Mouse (Mus musculus) stomach, embryonic 16.5 days (tissue): ENCODE measurements around the gene Acyp2. TPM values are rescaled to one million over a fixed set of nuclear protein-coding genes. Genes with fewer than 3 reads are reported as not detected.
A peak's percentile ranks its signal among the peaks of the same experiment; 100 is the strongest.

ENCODE experiments used
- ATAC-seq: fragments of 200-750 bp; cut with Nextera tagmentation; 2 replicates; pipeline ENCODE4 v1.8.0; 2017; ENCODE audit warnings: moderate number of reproducible peaks, moderate TSS enrichment; ENCODE audit not compliant: insufficient read depth, low FRiP score
- H3K27ac ChIP-seq: fragments of 300-500 bp; sonication (generic); 2 replicates; pipeline ENCODE4 v1.5.1; 2014; ENCODE audit warnings: low read length
- H3K27me3 ChIP-seq: fragments of 300-500 bp; sonication (generic); 2 replicates; pipeline ENCODE4 v1.6.1; 2014; ENCODE audit warnings: low read length, control low read depth, mixed read lengths; ENCODE audit not compliant: control insufficient read depth, insufficient read depth
- H3K36me3 ChIP-seq: fragments of 300-500 bp; sonication (generic); 2 replicates; pipeline ENCODE4 v1.6.1; 2014; ENCODE audit warnings: low read length; ENCODE audit not compliant: control insufficient read depth, insufficient read depth
- H3K4me1 ChIP-seq: fragments of 300-500 bp; sonication (generic); 2 replicates; pipeline ENCODE4 v1.6.1; 2014; ENCODE audit warnings: low read length, control low read depth, mixed read lengths; ENCODE audit not compliant: control insufficient read depth, insufficient read depth
- H3K4me2 ChIP-seq: fragments of 300-500 bp; sonication (generic); 2 replicates; pipeline ENCODE4 v1.6.1; 2014; ENCODE audit warnings: low read depth, low read length, mixed read lengths
- H3K4me3 ChIP-seq: fragments of 300-500 bp; sonication (generic); replicated peaks from 2 replicates; pipeline ENCODE4 v1.5.1; 2014; ENCODE audit warnings: mild to moderate bottlenecking, low read length
- H3K9ac ChIP-seq: fragments of 300-500 bp; sonication (generic); 2 replicates; pipeline ENCODE4 v1.6.1; 2014; ENCODE audit warnings: low read length
- H3K9me3 ChIP-seq: fragments of 300-500 bp; sonication (generic); replicated peaks from 2 replicates; pipeline ENCODE4 v1.6.1; 2016; ENCODE audit warnings: low read length, control low read depth; ENCODE audit not compliant: control insufficient read depth
- WGBS: fragments of 180-500 bp; shearing (Covaris S2); extraction: QIAGEN DNeasy Blood & Tissue Kit; methylation state at CpG from one replicate; pipeline ENCODE4 v1.1.7; 2014; 5-methylcytosine and 5-hydroxymethylcytosine counted together
- polyA plus RNA-seq: library from polyadenylated mRNA; unstranded; fragments of >200 nt; fragmentation: Nextera tagmentation; extraction: Ambion mirVana; gene quantifications from 2 replicates; pipeline ENCODE4 v1.2.1, GENCODE M21; 2015

The Acyp2 gene
- polyA plus RNA-seq, 1 experiment from 2014 or later = 14.6 TPM

DNA sequence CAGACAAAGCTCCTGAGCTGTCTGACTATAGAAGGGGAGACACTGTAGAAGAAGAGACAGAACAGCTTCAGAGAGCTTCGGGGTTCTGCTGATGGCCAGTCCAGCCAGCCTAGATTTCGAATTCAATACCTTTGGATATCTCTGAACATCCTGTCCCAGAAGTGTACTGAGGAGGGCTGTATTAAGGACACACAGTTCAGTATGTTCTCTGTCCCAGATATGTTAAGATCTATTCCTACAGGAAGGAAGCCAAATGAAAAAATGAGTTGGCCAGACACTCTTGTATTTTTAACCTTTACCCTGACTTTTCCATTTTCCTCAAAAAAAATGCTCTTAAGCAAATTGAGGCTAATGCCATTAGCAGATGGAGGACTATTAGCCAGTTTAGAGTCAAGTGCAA is 132.3 kb downstream of the Acyp2 start:
- H3K9me3 ChIP-seq = no peaks in the 10 kb centered on the region
- ATAC-seq = no peak
- H3K27me3 ChIP-seq = no peaks in the 10 kb centered on the region
- no peak overlapping the region for H3K4me2 ChIP-seq
- WGBS = 85% methylated on average over 2 of the region's 2 CpGs
- H3K27ac ChIP-seq = no peak overlapping the region
- no peaks in the 10 kb centered on the region for H3K4me1 ChIP-seq
- no peak overlapping the region for H3K4me3 ChIP-seq
- H3K36me3 ChIP-seq = no peaks in the 10 kb centered on the region
- H3K9ac ChIP-seq = no peak overlapping the region

DNA sequence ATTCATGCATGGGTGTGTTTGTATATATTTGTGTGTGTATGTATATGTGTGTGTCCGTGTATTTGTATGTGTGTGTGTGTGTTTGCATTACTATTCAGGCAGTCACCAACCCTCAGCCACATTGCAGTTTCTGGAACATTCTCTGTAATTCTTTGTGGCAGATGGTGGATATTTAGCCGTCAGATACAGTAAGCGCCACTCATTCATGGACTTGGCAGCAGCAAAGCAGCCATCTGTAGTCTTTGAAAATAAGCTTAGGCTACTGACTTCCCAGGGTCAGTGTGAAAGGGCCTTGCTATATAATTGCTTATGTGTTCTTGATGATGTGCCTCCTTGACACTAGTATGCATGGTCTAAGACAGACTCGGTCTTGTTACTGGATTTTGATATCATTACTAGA is 141.2 kb downstream of the Acyp2 start:
- no peak overlapping the region for H3K4me3 ChIP-seq
- no peaks in the 10 kb centered on the region for H3K9me3 ChIP-seq
- 79% methylated on average over 4 of the region's 4 CpGs for WGBS
- H3K36me3 ChIP-seq = no peaks in the 10 kb centered on the region
- H3K4me1 ChIP-seq = no peaks in the 10 kb centered on the region
- no peak for ATAC-seq
- H3K4me2 ChIP-seq = no peak overlapping the region
- H3K27ac ChIP-seq = no peak overlapping the region
- no peak overlapping the region for H3K9ac ChIP-seq
- H3K27me3 ChIP-seq = no peaks in the 10 kb centered on the region

DNA sequence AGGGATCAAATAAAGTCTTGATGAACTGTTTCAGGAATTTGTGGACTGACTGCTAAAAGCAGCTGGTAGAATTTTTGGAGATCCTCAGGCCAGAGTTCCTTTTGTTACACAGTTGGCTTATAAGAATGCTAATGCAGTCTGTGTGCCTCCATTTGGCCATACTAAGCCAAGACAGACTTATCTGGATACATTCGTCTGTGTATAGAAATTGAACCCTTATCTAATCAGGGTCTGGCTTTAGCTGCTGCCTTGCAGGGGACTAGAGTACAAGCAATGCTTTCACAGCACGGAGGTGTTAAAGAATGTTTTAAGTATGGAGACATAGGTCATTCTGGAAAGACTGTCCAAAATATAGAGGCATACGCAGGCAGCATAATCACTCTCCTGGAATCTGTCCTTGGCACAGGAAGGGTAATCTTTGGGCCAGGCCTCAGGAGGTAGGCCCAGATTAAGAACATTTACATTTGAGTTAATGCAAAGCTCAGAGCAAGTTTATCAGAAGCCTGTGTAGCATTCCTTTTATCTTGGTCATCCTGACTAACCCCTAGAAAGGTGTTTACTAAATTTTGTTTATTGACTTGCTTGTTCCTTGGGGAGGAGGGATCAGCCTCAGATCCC is 150.5 kb downstream of the Acyp2 start:
- Histone ChIP-seq H3K9me3 (no peaks in the 10 kb centered on the region), H3K4me1 (no peaks in the 10 kb centered on the region), H3K27me3 (no peaks in the 10 kb centered on the region), H3K4me2 (no peak overlapping the region), H3K9ac (no peak overlapping the region), H3K4me3 (no peak overlapping the region), H3K27ac (no peak overlapping the region), H3K36me3 (no peaks in the 10 kb centered on the region)
- ATAC-seq = no peak
- 45% methylated on average over 3 of the region's 3 CpGs for WGBS

DNA sequence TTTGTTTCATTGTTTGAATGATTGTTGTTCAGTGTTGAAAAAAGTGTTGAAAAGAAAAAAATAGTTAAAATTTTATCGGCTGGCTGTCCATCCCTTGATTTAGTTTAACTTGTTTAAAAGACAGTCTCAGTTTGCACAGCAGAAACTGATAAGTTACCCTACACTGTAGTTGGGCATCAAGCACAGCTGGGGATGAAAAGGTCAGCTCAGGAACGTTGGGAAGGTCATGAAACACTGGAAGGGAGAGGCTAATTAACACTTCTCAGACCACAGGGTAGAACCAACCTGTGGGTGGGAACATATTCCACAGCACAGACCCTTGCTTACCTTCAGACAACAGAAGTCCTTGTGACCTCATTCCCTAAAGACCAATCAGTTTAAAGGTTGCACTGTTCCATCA is 152.2 kb downstream of the Acyp2 start:
- H3K4me1 ChIP-seq = no peaks in the 10 kb centered on the region

DNA sequence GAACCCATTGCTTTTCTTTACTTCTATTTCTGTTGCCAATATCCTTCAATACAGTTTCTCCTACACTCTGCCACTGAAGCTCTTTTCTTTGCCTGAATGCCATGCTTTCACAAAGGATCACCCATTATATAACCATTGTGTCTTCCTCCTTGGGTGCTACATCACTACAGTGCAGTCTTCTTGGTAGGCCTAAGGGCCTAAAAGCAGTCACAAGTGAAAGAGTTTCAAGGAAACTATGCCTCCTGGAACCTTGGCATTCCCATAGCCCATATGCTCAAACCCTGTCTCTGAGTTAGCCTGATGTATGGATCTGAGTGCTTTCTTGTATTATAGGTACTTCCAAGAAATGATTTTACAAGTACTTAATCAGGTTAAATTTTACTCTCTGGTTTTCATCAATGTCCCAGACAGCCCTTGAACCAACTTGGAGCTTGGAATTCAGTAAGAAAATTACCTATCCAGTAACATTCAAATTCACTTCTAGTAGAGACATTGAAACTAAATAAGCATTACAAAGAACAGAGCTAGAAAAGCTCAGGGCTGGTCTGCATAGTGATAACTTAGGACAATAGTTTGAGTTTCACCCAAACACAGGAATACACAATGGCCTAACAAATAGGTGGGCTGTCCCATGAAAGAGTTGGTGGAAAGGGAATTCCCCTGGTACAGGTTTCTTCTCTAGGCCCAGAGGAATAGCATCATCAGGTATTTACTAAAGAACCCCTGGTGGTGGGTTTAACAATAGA is 157.7 kb downstream of the Acyp2 start:
- no peaks in the 10 kb centered on the region for H3K9me3 ChIP-seq
- H3K9ac ChIP-seq = no peak overlapping the region
- no peaks in the 10 kb centered on the region for H3K36me3 ChIP-seq
- H3K27ac ChIP-seq = no peak overlapping the region
- H3K4me1 ChIP-seq = no peaks in the 10 kb centered on the region
- no peak overlapping the region for H3K4me3 ChIP-seq
- no peak for ATAC-seq
- H3K4me2 ChIP-seq = no peak overlapping the region
- H3K27me3 ChIP-seq = no peaks in the 10 kb centered on the region

More for the DNA sequence above, 152.2 kb downstream of the Acyp2 start:
- Histone ChIP-seq H3K27ac (no peak overlapping the region), H3K4me2 (no peak overlapping the region), H3K27me3 (no peaks in the 10 kb centered on the region), H3K9me3 (no peaks in the 10 kb centered on the region), H3K9ac (no peak overlapping the region), H3K36me3 (no peaks in the 10 kb centered on the region), H3K4me3 (no peak overlapping the region)
- 54% methylated on average over 2 of the region's 2 CpGs for WGBS
- no peak for ATAC-seq

DNA sequence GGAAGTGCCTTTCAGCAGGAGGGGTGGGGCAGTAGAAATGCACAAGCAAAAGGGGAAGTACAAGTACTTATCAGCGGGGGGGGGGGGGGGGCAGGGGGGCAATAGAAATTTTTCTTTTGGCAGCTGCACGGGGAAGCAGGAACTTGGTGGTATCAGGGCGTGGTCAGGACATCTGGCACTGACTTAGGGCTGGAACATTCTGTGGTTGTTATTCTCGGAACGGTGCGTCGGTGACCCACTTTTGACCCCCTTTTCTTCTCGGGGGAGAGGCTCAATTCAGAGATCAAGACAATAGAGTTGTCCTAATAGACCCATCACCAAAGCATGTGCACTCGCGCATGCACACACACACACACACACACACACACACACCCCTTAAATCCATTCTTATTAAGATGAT is 161.2 kb downstream of the Acyp2 start:
- Histone ChIP-seq H3K27ac (no peak overlapping the region), H3K9ac (no peak overlapping the region), H3K9me3 (no peaks in the 10 kb centered on the region), H3K36me3 (no peaks in the 10 kb centered on the region), H3K4me1 (no peaks in the 10 kb centered on the region), H3K4me3 (no peak overlapping the region), H3K4me2 (no peak overlapping the region), H3K27me3 (no peaks in the 10 kb centered on the region)
- ATAC-seq = no peak
- WGBS = 80% methylated on average over 9 of the region's 10 CpGs

DNA sequence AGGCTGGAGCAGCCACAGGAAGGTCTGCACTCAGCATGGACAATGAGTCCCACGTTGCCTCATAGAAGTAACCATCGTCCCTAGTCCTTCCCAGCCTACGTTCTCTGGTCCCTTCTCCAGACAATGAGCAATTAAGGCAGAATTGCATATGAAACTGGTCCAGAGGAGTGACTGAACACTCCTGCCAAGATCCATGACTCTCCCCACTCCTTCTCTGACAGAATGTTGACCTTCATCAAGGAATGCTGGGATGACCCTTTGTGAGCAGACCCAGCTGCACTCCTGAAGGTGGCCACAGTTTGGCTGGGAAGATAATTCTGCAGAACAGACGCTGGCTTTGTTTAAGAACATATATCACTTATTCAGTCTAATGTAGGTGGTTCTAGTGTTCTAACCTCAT is 166.1 kb downstream of the Acyp2 start:
- ATAC-seq = no peak
- Histone ChIP-seq H3K4me2 (no peak overlapping the region), H3K4me1 (no peaks in the 10 kb centered on the region), H3K9me3 (no peaks in the 10 kb centered on the region), H3K36me3 (no peaks in the 10 kb centered on the region), H3K9ac (no peak overlapping the region), H3K27me3 (no peaks in the 10 kb centered on the region), H3K4me3 (no peak overlapping the region), H3K27ac (no peak overlapping the region)
- 69% methylated on average over 4 of the region's 4 CpGs for WGBS

DNA sequence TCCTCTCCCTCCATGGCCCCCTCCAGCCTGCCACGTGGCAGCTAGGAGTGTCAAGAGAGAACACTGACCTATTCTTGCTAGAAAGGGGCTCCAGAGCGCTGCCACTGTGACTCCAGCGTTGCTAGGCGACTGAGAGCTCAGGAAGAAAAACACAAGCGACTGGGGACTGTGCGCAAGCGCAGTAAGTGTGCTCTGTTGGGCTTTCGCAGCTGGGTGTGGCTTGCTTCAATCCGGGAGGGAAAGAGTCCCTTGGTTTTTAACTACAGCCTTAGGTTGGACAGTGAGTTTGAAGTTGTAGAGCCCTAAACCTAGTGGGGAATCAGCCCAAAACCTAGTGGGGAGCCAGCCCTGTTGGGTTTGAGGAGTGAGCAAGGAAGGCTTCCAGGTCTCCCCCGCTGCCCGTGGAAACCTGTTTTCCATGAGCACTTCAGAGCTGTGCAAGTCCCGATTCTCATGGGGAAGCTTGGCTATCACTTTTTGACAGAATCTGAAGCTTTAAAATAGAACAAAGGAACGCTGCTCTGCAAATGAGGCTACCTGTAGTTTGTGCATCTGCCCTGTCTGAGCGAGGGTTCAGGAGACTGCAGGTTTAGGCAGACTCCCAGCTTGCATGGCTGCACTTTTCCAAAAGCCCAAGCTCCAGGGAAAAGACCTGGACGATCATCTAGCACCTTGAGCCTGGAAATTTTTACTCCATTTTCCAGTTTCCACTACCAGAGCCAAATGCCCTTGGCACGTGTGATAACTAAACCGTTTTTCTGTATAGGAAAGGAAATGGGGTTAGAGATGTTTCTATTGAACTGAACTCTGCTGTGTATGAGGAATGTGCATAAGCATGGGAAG is 177.4 kb downstream of the Acyp2 start, which contains the start of gene 4930505A04Rik:
TSS of gene 4930505A04Rik (minus strand) at position 77 of the 843 bp plus-strand sequence.
- H3K4me1 ChIP-seq = peaks cover 4% of the 10 kb centered on the region; the same call in 1 of the 2 replicates
- H3K4me2 ChIP-seq = peak within 1 kb of the TSS; percentile 77
- no peaks in the 10 kb centered on the region for H3K36me3 ChIP-seq
- no peaks in the 10 kb centered on the region for H3K9me3 ChIP-seq
- peak within 1 kb of the TSS; percentile 51 for H3K4me3 ChIP-seq
- no peaks in the 10 kb centered on the region for H3K27me3 ChIP-seq
- H3K27ac ChIP-seq = peak within 1 kb of the TSS; percentile 79
- WGBS = 4% methylated on average over 17 of the region's 17 CpGs
- peak; percentile 98 for ATAC-seq
- peak within 1 kb of the TSS; percentile 70 for H3K9ac ChIP-seq

DNA sequence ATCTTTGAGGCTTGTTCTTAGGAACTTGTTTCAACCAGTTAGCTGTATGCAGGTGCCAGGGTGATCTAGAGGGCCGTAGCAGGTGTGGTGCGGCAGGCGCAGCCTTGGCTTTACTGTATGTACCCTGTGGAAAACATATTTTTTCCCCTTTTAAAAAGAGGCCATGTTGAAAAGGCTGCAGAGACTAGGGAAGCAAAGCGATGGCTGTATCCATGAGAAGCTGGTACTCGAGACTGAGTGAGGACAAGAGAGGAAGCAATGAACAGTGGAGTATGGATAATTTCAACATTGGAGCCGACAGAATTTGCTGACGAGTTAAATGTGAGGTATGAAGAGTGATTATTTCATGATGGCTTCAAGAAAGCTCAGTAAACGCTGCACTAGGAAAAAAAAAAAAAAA is 178.2 kb downstream of the Acyp2 start:
- H3K4me3 ChIP-seq = no peak overlapping the region; the same call in 1 of the 2 replicates
- no peaks in the 10 kb centered on the region for H3K36me3 ChIP-seq
- H3K4me1 ChIP-seq = peaks cover 4% of the 10 kb centered on the region; the same call in 1 of the 2 replicates
- H3K27me3 ChIP-seq = no peaks in the 10 kb centered on the region
- no peaks in the 10 kb centered on the region for H3K9me3 ChIP-seq
- no peak overlapping the region for H3K9ac ChIP-seq
- no peak for ATAC-seq
- peak overlapping the region; percentile 47; the same call in 1 of the 2 replicates for H3K27ac ChIP-seq
- H3K4me2 ChIP-seq = peak overlapping the region; percentile 77
- WGBS = 52% methylated on average over 8 of the region's 8 CpGs
